Mouse (Mus musculus): ENCODE measurements at regions not wholly inside any gene's neighbourhood (a gene's known extent, or its start where the extent isn't known, plus 50 kb on each side); places are given as distances from the start of the nearest gene placed in this dataset.
"Not testable (repeated sequence)": the region's sequence is repeated elsewhere in the genome, so short reads cannot be mapped to it uniquely, and the experiment has no call there.

DNA sequence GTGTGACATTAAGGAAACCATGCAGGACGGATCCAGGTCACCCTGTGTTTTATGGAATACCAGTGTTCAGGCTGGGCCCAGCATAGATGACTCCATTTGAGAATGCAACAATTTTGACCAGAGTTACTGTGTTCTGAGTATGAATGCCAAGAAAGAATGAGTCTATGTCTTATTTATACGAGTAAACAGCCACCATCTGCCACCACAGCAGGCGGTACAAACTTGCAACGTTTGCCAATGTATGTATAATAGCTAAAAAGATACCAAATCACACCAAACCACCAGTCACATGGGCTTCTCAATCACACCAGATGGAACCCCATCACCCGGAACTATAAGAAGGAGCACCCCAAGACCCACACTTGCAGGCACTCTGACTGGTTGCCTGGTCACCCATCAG is 192.1 kb downstream of the Glrx3 start:
- DNase-seq (ENCODE audit: extremely low read depth, low read depth): no peak

DNA sequence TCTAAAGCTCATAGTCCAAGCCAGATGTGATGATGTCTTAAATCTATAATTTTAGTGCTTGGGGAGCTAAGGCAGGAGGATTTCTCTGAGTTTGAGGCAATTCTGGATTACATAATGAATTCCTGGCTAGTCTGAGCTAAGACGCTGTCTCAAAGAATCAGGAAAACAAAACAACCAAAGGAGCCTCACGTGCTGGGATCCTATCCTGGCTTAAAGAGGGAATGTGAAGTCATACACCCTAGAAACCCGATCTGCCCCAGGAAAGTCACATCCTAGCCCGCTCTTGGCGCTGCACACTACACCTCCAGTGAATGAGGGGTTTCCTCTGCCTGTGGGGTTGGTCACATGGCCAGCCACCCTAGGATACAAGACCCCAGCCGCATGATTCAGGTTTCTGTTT is 211.2 kb downstream of the Glrx3 start:
- no peak for DNase-seq (ENCODE audit: extremely low read depth, low read depth)

DNA sequence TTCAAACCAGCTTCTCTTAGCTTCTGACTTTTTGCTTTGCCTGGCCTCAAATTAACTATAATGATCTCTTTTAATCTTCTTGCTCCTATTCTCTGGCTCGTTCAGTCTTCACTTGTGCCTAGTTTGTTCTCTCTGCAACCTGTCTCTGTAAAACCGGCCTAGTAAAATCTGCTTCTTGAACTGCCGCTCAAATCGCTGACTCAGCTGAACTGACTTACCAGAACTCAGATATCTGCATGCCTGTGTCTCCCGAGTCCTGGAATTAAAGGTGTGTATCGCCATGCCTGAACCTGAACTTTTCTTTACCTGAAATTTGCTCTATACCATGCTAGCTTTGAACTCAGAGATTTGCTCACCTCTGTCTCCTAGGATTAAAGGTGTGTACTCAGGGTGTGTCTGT is 212.2 kb downstream of the Glrx3 start:
- DNase-seq (ENCODE audit: extremely low read depth, low read depth): no peak

DNA sequence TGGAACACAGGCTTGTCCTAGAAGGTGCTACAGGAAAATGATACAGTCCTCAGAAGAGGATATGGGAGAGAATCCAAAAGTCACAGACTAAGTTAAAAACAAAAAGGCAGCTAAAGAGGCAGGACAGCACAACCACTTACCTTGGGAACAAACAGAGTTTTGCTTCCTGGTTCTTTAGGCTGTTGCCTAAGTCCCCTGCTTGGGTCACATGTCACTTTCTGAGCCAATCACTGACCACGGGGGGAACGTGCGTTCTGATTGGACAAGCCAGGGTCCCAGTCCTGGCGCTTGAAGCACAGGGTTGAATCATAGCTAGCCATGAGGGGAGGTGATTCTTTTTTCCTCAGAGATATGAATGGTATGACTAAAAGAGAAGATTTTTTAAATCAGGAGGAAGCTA is 216.4 kb downstream of the Glrx3 start:
- no peak for DNase-seq (ENCODE audit: extremely low read depth, low read depth)

DNA sequence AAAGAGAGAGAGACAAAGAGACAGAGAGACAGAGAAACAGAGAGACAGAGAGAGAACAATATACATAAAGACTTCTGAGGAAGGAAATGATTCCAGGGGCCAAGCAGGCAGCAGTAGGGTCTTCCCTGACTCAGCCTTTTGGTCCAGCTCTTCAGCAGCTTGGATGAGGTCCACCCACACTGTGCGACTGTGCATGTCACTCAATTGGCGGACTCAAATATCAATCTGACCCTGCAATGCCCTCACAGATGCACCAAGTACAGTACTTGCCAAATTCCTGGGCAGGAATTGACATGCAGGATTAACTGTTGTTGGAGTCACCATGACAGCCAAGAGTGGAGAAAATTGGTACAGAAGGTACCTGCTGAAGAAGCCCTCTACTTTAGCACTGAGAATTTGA is 229.8 kb downstream of the Glrx3 start:
- no peak for DNase-seq (ENCODE audit: extremely low read depth, low read depth)

DNA sequence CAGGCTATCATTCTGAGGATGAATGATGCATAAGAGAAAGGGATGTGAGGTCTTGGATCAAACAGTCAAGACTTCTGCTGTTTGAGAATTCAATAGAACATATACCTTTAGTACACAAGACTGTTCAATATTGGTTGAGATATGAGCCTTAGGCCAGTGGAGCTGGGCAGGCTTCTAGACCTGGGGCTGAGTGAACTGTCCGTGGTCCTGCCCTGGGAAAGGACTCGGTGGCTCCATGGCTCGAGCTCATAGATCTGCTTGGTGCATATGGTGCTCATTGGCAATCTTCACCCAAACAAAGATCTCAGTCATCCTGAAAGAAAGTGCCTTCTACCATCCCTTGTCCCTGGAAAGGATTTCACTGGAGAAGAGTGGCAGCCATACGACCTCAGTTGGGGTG is 233.7 kb downstream of the Glrx3 start:
- DNase-seq (ENCODE audit: extremely low read depth, low read depth): no peak

DNA sequence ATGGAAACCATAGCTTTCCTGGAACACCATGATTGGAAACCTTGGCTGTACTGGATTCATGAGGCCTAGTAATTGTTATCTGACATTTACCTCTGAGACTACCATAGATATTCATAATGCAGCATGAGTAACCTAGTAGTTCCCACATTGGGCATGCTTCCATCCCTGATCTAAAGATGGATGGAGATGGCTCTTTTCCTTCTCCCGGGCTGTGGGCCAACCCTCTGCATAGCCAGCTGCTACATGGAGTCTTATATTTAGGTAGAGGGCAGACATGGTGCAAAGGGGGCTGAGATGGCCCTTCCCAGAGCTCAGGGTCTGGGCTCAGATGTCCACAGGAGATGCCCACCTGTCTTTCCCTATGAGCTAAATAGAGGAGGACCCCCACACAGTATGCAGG is 237.2 kb downstream of the Glrx3 start:
- no peak for DNase-seq (ENCODE audit: extremely low read depth, low read depth)

DNA sequence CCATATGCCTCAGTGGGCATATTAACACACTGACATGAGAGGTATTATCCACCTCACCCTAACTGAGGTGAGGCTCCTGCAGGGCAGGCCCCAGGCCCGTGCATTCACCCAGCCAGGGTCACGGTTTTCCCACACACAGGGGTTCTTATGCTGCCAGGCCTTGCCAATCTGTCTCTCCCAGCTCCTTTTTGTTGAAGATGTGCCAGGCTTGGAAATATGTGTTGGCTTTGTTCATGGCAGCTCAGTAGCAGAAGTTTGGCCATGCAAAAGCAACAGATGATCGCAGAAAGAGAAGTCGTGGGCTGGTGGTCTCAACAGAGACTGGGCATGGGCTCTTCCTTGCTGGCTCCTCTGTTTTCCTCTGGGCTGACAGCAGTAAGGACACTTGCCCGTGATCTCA is 238.0 kb downstream of the Glrx3 start:
- no peak for DNase-seq (ENCODE audit: extremely low read depth, low read depth)

DNA sequence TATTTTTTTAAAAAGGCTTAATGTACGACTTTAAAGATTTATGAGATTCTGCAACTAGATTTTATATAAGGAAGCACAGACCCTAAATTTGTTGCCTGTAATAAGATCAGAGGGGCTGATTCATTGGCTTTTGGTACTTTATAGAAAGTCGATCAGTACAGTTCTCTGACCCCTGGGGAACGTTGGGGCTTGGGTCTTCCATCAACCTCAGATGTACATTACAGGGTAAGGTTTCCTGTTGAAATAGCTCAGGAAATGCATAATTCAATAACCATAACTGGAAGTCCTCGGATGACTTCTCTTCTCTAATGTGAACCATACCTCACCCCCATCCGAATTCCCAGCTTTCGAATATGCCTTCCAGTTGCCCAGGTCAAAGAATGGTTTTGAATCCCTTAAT is 247.4 kb downstream of the Glrx3 start:
- no peak for DNase-seq (ENCODE audit: extremely low read depth, low read depth)

DNA sequence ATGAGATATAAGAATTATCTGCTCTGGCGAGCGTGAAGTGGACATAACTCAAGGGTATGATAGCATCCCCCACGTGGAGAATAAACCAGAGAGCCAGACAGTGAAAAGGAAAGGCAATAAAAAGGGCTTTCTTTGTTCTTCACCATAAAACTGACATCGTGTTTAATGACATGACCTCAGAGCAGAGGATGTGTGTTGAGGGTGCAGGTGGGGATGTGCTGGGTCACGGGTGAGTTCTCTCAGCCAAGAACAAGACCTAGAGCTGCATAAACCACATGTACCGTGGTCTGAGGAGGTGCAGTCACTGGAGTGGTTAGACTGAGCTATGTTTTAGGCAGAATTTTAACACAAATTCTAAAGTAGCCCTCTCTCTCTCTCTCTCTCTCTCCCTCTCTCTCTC is 247.9 kb downstream of the Glrx3 start:
- DNase-seq (ENCODE audit: extremely low read depth, low read depth): no peak

DNA sequence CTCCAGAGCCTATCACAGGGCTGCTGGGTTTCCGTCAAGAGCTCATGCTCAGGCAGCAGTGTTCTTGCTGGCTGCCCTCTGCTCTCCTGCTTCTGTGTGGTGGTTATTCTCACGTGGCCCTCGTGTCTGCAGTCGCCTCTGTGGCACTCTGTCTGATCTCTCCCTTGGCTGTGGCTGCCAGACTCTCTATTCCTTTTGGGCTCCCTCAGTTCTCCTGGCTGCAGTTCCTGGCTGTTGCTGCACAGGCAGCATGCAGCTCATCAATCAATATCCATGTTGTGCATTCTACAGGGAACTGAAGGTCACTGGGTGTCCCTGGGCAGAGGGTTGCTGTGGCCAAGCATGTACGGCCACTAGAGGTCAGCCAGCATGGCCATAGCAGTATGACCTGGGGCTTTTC is 259.4 kb downstream of the Glrx3 start:
- DNase-seq (ENCODE audit: extremely low read depth, low read depth): no peak

DNA sequence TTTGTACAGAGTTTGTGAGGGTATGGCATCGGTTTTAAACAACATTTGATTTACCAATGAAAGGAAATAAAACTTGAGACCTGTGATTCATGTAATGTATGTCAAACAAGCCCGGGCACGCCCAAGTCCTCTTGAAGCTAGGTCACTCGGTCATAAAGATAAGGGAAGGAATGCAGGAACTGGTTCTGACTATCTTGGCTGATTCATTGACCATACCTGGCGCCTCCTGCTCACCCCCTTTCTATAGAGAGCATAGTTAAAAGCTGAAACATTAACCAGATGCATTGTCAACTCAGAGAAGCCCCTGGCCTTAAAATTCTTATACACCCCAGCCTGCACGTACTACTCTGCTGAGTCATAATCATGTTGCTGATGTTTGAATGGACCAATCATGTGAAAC is 261.1 kb downstream of the Glrx3 start:
- not testable (repeated sequence) for DNase-seq (ENCODE audit: extremely low read depth, low read depth)

DNA sequence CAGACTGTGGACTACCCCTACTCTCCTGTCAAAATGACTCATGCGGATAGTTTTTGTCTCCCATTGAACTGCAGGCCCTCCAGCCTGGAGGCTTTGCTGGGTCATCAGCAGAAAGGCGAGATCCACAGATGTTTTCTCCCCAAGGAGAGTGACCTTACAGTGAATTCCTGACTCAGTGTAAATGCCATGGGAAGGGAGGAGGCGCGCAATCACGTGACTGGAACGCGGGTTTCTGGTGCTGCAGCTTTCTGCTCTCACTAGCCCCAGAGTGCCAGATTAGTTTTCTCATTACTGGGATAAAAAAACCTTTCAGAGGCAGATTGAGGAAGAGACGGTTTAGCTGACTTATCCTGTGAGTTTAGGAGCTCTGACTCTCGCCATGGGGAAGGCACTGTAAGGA is 275.4 kb downstream of the Glrx3 start:
- no peak for DNase-seq (ENCODE audit: extremely low read depth, low read depth)

DNA sequence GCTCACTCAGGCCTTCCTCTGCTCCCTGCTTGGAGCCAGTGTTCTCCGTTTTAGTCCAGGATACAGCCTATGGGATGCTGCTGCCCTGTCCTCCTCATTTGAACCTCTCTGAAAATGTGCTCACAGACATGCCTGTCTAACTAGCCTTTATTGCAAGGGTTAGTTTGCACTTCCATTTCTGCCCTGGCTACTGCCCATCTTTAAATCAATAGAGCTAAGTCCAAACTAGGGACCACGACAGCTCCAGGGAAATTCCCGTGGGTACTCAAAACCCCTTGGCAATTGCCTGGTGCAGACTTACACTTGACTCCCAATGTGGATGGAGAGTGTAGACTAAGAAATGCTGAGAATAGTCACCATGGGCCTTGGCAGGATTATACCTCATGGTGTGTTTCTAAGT is 276.4 kb downstream of the Glrx3 start:
- DNase-seq (ENCODE audit: extremely low read depth, low read depth): no peak

DNA sequence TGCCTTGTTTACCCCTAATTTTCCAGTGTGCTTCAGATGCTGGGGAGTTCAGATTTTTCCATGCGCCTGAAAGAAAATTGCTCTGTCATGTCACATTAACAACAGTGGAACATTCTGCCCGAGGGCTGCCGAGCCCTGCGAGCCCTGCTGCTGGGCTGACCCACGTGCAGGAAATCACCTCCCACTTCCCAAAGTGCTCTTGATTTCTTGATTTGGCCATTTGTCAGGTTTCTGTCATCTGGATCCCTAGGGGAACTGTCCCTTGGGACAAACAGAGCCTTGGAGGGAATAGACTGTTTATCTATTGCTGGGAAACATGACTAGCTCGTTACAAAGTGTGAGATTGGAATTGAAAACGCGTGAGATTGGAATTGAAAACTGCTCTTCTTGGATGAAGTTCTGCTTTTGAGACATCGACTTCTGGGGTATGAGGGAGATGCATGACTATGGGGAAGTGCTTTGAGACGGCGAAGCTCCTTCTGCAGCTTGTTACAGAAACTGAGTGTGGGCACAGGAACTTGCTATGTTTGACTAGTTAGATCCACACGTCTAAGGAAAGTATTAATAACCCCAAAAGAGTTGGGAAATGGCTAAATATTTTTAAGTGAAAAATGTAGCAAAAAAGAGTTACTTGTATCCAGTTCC is 277.0 kb downstream of the Glrx3 start:
- no peak for DNase-seq (ENCODE audit: extremely low read depth, low read depth)

DNA sequence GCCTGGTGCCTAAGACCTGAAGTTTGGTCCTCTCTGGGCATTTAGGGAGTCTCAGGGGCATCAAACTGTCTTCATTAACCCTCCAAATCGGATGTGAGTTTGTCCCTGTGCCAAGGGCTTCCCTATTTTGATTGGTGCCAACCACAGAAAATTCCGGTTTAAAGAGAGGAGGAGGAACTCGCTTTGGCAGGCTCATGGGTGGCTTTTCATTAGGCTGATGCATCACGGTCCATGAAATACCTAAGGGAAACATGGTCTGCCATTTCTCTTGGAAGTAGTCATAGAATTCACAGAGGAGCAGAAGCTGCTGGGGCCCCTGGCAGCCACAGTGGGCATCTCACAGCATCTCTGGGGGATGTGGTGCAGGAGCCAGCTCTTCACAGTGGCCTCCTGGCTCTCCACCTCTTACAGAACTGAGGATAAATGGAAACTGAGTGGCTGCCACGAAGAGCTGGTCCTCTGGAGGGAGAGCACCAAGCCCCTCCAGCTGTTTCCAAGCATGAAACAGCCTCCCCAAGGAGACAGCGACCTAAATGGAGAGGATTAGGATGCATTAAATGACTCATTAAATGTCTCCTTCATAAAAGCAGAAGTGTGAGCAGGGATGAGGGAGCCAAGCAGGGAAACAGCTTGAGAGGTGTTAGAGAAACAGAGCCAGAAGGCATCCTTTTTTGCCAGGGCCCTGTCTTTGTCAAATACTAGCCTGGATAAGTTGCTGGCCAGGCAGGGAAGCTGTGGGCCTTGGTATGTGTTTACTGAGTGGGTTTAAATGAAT is 277.9 kb downstream of the Glrx3 start:
- no peak for DNase-seq (ENCODE audit: extremely low read depth, low read depth)

DNA sequence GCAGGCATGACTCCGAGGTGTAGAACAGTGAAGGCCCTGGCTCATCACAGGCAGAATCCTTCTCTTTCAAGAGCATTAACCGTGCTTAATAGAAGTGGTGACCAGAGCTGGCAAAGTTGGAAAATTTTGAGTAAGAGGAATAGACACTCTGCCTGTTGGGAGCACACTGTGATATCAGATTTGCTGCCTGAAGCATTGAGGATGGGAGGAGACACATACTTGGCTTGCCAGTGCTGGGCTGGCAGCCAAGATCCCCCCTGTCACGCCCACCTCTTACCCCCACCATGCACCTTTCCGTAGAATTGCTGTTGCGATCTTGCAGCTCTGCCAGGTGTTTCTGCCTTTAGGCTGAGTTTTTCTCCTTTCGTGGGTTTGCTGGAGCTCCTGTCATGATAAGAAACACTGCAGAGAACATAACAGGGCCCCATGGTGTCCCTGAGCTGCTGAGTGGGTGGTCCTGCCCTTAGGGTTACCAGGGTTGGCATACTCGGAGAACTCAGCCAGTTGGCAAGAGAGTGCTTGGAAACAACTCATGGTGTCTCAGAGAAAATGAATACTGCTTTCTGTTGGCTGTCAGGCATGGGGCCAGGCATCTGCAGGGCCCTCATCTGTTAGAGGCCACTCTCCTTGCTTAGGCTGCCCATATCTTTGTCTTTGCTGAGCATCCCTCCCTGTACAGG is 286.1 kb downstream of the Glrx3 start:
- DNase-seq (ENCODE audit: extremely low read depth, low read depth): no peak

DNA sequence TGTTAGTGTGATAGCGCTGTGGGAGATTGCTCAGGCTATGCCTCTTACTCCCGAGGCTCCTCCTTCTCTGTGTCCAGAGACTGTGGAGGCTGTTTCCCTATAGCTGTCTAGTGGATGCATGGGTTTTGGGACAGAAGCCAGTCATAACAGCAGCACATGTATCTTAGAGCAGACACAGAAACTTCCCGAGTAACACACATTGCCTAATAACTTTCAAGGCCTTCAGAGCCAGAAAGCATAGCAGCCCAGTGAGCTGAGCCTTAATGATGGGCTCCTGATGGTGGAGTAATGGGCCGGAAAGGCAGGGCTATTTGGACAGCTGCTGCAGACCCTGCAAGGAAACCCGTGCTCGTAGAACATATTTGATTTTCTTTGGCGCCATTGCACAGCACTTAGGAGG is 288.6 kb downstream of the Glrx3 start:
- DNase-seq (ENCODE audit: extremely low read depth, low read depth): no peak

DNA sequence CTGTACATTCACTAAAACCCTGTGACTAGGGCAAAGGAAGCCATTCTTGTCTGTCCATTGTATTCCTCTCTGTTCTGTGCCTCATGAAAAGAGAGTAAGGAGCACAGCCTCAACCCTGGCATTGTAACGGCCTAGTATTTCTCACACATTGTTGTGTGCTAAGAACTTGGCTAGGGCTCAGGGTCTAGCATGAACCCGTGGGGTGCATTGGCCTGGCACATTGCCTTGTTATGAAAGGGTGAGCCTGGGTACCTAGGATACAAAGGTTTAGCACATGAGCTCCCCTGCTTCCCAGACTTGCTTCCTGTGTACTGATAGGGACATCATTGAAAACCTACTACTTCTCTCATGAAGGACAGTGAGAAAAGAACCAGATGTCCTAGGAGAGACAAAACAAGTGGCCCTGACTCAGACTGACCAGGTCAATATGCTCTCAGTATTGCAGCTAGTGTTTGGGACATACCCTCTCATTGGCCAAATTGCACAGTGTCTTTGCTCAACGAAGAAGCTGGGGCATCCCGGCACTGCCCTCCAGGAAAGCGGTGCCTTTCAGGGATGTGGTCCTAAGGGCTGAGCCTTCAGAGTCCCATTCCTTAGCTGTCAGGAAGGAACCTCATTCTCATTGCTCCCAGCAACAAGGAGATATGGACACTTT is 298.6 kb downstream of the Glrx3 start:
- DNase-seq (ENCODE audit: extremely low read depth, low read depth): no peak

DNA sequence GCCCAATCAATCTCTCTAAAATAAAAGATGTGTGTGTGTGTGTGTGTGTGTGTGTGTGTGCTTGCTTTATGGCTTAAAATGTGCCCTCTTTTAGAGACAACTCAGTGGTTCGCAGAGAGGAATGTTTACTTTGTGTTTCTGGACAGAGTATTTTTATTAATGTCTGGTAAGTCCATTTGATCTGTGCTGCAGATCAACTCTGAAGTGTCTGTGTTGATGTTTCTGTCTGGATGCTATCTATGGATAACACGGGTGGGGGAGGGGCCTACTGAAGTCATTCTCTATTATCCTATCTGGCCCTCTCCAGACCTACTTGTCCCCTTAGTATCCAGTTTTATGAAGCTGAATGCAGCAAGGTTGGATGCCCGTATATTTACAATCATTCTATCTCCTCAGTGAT is 304.3 kb downstream of the Glrx3 start:
- no peak for DNase-seq (ENCODE audit: extremely low read depth, low read depth)

DNA sequence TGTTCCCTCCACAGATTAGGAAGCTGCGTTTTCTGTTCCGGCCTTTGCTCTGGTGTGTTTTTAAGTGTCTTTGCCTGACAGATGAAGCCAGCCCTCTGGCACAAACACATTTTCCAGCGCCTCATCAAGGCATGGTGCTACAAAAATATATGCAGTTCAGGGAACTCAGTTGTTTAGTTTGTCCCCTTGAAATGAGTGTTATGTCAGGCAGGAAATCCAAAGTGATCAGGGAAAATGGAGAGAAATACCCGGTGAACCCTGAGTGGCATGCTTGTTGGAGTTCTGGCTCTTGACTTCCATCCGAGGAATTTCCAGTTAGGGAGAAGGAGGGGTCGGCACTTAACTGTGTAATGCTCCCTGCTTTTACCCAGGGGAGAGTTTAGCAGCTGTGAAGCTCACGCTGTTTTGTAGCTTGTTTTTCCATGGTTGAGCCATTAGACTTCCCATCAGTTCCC is 304.9 kb downstream of the Glrx3 start:
- DNase-seq (ENCODE audit: extremely low read depth, low read depth): no peak

DNA sequence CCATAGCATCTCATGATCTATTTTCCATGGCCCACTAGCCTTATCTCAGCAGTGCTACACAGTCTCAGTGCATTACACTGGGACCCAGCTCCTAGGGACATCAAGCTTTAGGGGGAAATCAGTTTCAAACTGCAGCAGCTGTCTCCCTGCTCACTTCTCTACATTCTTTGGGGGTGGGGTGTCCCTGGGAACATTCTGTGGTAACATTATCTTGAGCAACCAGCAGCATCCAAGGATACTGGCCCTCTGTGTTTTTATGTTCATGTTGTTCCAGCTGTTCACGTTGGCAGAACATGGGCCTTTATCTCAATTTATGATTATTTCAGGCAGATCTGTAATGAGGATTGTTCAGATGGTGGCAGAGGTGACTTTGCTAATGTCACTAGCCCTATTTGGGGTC is 308.2 kb downstream of the Glrx3 start:
- no peak for DNase-seq (ENCODE audit: extremely low read depth, low read depth)
